Mouse (Mus musculus) forebrain, embryonic 16.5 days (tissue): ENCODE data around the gene Myo3b. TPM values are rescaled to one million over a fixed set of nuclear protein-coding genes. Genes with fewer than 3 reads are reported as not detected.
"Not testable (repeated sequence)": the region's sequence is repeated elsewhere in the genome, so short reads cannot be mapped to it uniquely, and the experiment has no call there.

ENCODE experiments used
- ATAC-seq: fragments of 200-750 bp; cut with Nextera tagmentation; 2 replicates; pipeline ENCODE4 v1.8.0; 2017; ENCODE audit warnings: mild to moderate bottlenecking, moderate library complexity
- H3K27ac ChIP-seq: fragments of 300-500 bp; sonication (generic); 2 replicates; pipeline ENCODE4 v1.5.1; 2014; ENCODE audit warnings: low read length, control low read depth
- H3K27me3 ChIP-seq: fragments of 300-500 bp; sonication (generic); replicated peaks from 2 replicates; pipeline ENCODE4 v1.6.1; 2014; ENCODE audit warnings: low read length; ENCODE audit not compliant: control insufficient read depth, insufficient read depth
- H3K36me3 ChIP-seq: fragments of 300-500 bp; sonication (generic); 2 replicates; pipeline ENCODE4 v1.6.1; 2014; ENCODE audit not compliant: control insufficient read depth, insufficient read depth
- H3K4me1 ChIP-seq: fragments of 300-500 bp; sonication (generic); replicated peaks from 2 replicates; pipeline ENCODE4 v1.6.1; 2014; ENCODE audit warnings: low read length; ENCODE audit not compliant: control insufficient read depth, insufficient read depth
- H3K4me2 ChIP-seq: fragments of 300-500 bp; sonication (generic); 2 replicates; pipeline ENCODE4 v1.6.1; 2014; ENCODE audit warnings: mild to moderate bottlenecking, low read length, control low read depth
- H3K4me3 ChIP-seq: fragments of 300-500 bp; sonication (generic); replicated peaks from 2 replicates; pipeline ENCODE4 v1.5.1; 2014; ENCODE audit warnings: mild to moderate bottlenecking, low read length, control low read depth
- H3K9ac ChIP-seq: fragments of 300-500 bp; sonication (generic); replicated peaks from 2 replicates; pipeline ENCODE4 v1.6.1; 2014; ENCODE audit warnings: low read depth, low read length, control low read depth
- H3K9me3 ChIP-seq: fragments of 300-500 bp; sonication (generic); 2 replicates; pipeline ENCODE4 v1.6.1; 2016; ENCODE audit warnings: low read length; ENCODE audit not compliant: control insufficient read depth
- WGBS: fragments of 180-500 bp; shearing (Covaris S2); extraction: QIAGEN DNeasy Blood & Tissue Kit; methylation state at CpG from one replicate; pipeline ENCODE4 v1.1.7; 2014; 5-methylcytosine and 5-hydroxymethylcytosine counted together
- polyA plus RNA-seq: library from polyadenylated mRNA; unstranded; fragments of >200 nt; fragmentation: Nextera tagmentation; extraction: Ambion mirVana; gene quantifications from 2 replicates; pipeline ENCODE4 v1.2.1, GENCODE M21; 2015

Myo3b gene
- 0.20 and 0.34 TPM in 2 replicates for polyA plus RNA-seq

DNA sequence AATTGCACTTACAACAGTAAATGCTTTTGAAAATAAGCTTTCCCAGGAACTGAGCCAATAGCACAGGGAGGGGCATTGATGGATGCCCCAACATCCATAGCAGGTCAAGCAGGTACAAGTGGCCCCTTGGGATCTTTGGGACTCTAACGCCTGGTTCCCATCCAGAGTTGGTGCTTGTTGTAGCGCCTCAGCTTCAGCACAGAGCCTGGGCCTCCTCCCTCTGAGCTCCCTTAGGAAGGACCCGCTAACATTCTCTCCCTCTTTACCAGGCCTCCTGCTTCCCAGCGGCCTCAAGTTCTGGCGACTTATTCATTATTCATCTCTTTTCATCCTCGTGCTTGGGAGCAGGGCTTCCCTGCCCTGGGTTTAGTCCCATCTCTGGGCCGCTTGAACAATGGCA lies at the start of gene Myo3b:
TSS of gene Myo3b (plus strand) at position 375 of the 400 bp plus-strand sequence.
- no peaks in the 10 kb centered on the region for H3K4me1 ChIP-seq
- H3K9ac ChIP-seq = no peak within 1 kb of the TSS
- H3K27ac ChIP-seq = no peak within 1 kb of the TSS
- ATAC-seq = no peak
- no peak within 1 kb of the TSS for H3K4me2 ChIP-seq
- H3K27me3 ChIP-seq = no peaks in the 10 kb centered on the region
- H3K36me3 ChIP-seq = no peaks in the 10 kb centered on the region
- H3K4me3 ChIP-seq = no peak within 1 kb of the TSS
- no peaks in the 10 kb centered on the region for H3K9me3 ChIP-seq
- WGBS = 23% methylated on average over 7 of the region's 7 CpGs

DNA sequence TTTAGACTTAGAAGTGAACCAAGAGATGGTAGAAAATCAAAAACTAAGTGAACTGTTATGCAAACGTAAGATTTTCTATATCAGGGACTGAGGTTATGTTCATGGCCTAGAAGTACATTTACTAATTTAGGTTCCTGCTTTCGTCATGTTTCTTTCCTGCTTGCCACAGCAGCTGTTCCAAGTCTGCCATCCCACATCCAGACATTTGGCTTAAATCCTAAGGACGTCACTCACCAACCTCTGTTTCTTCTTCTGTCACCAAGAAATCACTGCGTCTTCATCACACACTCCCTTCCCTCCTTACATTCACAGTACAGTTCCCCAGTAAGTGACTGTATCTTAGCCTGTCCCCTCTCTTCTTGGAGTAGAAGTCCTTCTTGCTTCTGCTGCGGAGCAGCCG lies 49.7 kb upstream of the Myo3b start:
- Histone ChIP-seq H3K27me3 (no peaks in the 10 kb centered on the region), H3K9me3 (no peaks in the 10 kb centered on the region), H3K4me2 (no peak overlapping the region), H3K4me1 (no peaks in the 10 kb centered on the region), H3K36me3 (peaks cover 17% of the 10 kb centered on the region), H3K27ac (no peak overlapping the region), H3K9ac (no peak overlapping the region), H3K4me3 (no peak overlapping the region)
- WGBS = 90% methylated on average over 6 of the region's 6 CpGs
- ATAC-seq = no peak

DNA sequence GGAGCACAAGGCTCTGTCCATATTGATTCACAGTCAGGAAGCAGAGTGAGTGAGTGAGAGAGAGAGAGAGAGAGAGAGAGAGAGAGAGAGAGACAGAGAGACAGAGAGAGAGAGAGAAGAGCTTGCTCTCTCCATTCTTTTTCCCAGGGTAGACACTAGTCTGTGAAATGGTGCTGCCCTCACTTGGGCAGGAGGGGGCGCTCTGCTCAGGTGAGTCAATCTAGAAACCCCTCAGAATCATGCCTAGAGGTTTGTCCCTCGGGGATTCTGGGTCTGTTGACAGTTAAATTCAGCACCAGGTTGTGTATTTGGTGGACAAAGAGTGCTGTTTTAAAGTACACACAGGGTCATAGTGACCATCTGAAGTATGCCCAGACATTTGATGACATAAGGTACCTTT lies 48.3 kb upstream of the Myo3b start:
- ATAC-seq = no peak

DNA sequence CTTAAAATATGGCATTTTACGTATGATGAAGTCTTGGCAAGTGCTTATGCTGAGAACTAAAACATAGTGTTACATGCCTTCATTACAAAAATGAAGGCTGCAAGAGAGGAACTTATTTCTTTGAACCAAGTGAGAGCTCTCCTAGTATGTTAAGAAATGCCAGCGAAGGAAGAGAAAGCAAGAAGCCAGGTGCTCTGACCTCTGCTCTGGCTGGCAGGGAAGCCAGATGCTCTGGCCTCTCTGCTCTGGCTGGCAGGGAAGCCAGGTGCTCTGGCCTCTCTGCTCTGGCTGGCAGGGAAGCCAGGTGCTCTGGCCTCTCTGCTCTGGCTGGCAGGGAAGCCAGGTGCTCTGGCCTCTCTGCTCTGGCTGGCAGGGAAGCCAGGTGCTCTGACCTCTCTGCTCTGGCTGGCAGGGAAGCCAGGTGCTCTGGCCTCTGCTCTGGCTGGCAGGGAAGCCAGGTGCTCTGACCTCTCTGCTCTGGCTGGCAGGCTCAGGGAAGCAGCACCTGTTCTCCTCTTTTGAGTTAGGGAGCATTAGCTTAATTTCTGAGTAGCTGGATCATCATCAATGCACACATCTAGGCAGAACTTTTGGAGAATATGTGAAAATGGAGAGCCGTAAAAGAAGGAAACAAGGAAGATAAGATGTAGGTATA lies 44.7 kb upstream of the Myo3b start:
- not testable (repeated sequence) for ATAC-seq, H3K27me3 ChIP-seq, H3K4me2 ChIP-seq, H3K4me1 ChIP-seq, H3K4me3 ChIP-seq, H3K27ac ChIP-seq, H3K9me3 ChIP-seq, H3K9ac ChIP-seq
- H3K36me3 ChIP-seq = peaks cover 16% of the 10 kb centered on the region
- 90% methylated on average over 3 of the region's 3 CpGs for WGBS

More for the DNA sequence above, 48.3 kb upstream of the Myo3b start:
- Histone ChIP-seq H3K4me2 (no peak overlapping the region), H3K4me1 (no peaks in the 10 kb centered on the region), H3K27ac (no peak overlapping the region), H3K9me3 (no peaks in the 10 kb centered on the region), H3K27me3 (no peaks in the 10 kb centered on the region), H3K4me3 (no peak overlapping the region), H3K9ac (no peak overlapping the region), H3K36me3 (peaks cover 19% of the 10 kb centered on the region)
- WGBS = 46% methylated on average over 2 of the region's 2 CpGs

DNA sequence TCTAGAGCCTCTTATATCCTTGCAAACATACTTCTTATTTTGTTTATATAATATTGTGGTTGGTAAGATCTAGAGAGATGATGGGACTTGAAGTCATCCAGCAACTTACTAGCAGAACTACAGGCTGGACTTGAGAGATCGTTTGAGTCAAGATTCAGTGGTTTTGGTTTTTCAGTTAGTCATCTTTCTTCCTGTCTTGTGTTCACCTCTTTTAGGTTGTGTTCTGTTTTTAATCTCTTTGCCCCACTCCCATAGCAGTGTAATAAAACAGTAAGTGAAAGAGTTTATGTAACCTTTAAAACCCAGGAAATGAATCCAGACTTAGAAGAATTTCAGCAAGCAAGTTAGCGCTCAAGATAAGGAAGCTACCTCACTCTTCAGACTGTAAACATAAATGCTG lies 44.1 kb upstream of the Myo3b start:
- 82% methylated on average over 2 of the region's 2 CpGs for WGBS
- H3K4me3 ChIP-seq = no peak overlapping the region
- no peaks in the 10 kb centered on the region for H3K4me1 ChIP-seq
- no peaks in the 10 kb centered on the region for H3K9me3 ChIP-seq
- peaks cover 11% of the 10 kb centered on the region for H3K36me3 ChIP-seq
- H3K9ac ChIP-seq = no peak overlapping the region
- no peaks in the 10 kb centered on the region for H3K27me3 ChIP-seq
- ATAC-seq = no peak
- H3K27ac ChIP-seq = no peak overlapping the region
- no peak overlapping the region for H3K4me2 ChIP-seq

DNA sequence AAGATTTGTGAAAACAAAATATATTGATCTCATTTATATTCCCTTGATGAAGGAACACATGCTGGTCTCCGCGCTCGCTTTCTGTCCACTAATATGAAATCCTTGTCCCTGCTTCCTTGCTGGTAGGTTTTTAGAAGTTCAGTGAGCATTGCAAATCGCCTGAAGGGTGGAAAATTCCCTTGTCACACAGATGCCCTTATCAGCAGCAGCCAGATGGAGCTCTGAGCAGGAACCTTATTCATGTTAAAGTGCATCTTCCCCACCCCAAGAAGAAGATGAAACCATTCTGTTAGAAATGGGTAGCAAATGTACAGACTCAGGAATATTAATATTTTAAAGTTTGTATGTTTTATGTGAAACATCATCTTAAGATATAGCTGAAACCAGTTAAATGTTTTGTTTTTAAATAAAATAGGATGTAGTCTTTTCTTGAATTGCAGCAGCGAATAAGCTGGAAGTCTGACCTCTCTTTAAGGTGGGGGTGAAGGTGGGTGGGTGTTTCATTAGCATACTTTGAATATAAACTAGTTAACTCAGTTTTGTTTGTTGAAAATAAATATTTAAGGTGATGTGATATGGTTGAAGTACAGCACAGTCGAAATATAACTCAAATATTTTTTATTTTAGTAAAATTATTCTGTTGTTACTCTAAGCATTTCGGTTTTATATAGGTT lies 39.7 kb upstream of the Myo3b start:
- H3K27ac ChIP-seq = no peak overlapping the region
- peaks cover 9% of the 10 kb centered on the region for H3K36me3 ChIP-seq
- no peaks in the 10 kb centered on the region for H3K4me1 ChIP-seq
- 92% methylated on average over 7 of the region's 7 CpGs for WGBS
- no peak for ATAC-seq
- no peak overlapping the region for H3K4me2 ChIP-seq
- H3K27me3 ChIP-seq = no peaks in the 10 kb centered on the region
- H3K9me3 ChIP-seq = no peaks in the 10 kb centered on the region
- no peak overlapping the region for H3K9ac ChIP-seq
- no peak overlapping the region for H3K4me3 ChIP-seq

DNA sequence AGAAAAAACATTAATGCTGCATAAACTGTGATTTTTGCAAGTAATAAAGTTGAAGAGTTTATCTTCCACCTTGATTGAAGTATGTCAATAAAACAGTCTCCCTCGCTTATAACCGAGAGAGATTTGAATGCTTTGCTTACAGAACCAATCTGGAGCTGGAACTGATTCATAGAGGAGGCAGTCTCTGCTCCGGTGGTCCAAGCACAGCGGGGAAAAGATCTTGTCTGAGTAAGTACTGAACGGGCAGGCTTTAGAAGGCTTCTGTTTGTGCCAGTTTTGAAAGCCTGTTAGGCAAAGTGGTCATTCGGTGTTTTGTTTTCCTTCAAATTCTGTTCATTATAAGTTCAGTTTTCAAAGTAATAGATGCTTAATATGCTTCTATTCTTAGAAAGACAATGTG lies 38.6 kb upstream of the Myo3b start:
- Histone ChIP-seq H3K27me3 (no peaks in the 10 kb centered on the region), H3K9me3 (no peaks in the 10 kb centered on the region), H3K9ac (no peak overlapping the region), H3K36me3 (peaks cover 7% of the 10 kb centered on the region), H3K4me2 (no peak overlapping the region), H3K4me3 (no peak overlapping the region), H3K4me1 (no peaks in the 10 kb centered on the region), H3K27ac (no peak overlapping the region)
- no peak for ATAC-seq
- WGBS = 87% methylated on average over 6 of the region's 6 CpGs

DNA sequence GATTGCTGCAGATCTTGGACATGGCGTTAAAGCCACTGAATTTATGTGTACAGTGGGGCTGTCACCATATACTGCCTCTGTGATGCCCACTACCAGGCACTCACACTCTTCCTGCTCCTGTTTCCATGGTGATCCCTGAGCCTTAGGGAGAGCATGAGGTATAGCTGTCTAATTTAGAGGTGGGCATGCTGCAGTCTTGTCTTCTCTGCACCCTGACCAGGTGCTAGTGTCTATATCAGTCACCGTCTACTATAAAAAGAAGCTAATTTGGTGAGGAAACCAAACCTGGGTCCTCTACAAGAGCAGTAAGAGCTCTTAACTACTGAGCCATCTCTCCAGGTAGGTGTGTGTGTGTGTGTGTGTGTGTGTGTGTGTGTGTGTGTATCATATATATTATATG lies 32.4 kb upstream of the Myo3b start:
- Histone ChIP-seq H3K27ac (no peak overlapping the region), H3K4me3 (no peak overlapping the region), H3K9me3 (no peaks in the 10 kb centered on the region), H3K4me2 (no peak overlapping the region), H3K27me3 (no peaks in the 10 kb centered on the region), H3K36me3 (peaks cover 7% of the 10 kb centered on the region; the same call in 1 of the 2 replicates), H3K4me1 (no peaks in the 10 kb centered on the region), H3K9ac (no peak overlapping the region)
- ATAC-seq = no peak
- 96% methylated on average over 2 of the region's 2 CpGs for WGBS

DNA sequence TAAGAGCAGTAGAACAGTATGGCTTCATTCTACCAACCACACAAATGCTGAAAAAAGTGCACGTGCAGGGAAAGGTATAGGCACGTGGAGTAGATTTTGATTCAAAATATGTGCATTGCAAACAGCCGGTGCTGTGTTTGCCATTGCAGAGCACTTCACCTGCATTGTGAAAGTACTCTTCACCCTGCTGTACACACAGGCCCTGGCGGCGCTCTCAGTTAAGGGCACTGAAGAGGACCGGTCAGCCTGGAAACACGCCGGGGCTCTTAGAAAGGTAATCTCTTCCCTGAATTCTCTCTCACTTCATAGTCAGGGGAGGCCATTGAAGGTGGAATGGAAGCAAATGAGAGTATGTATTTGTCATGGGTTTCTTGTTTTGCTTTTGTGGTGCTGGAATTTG lies 26.0 kb upstream of the Myo3b start:
- no peak for ATAC-seq
- H3K9me3 ChIP-seq = no peaks in the 10 kb centered on the region
- H3K9ac ChIP-seq = no peak overlapping the region
- H3K27me3 ChIP-seq = no peaks in the 10 kb centered on the region
- 94% methylated on average over 8 of the region's 8 CpGs for WGBS
- H3K4me1 ChIP-seq = 0 out of 2 replicates have a peak, but pooled peaks cover under 1% of the 10 kb centered on the region
- H3K27ac ChIP-seq = no peak overlapping the region
- no peaks in the 10 kb centered on the region; the same call in 1 of the 2 replicates for H3K36me3 ChIP-seq
- no peak overlapping the region for H3K4me3 ChIP-seq
- H3K4me2 ChIP-seq = no peak overlapping the region
